Mouse (Mus musculus) stomach, embryonic 15.5 days (tissue): ENCODE measurements around the gene Gm45753. TPM values are rescaled to one million over a fixed set of nuclear protein-coding genes. Genes with fewer than 3 reads are reported as not detected.

ENCODE experiments used
- ATAC-seq: fragments of 200-750 bp; cut with Nextera tagmentation; 2 replicates; pipeline ENCODE4 v1.8.0; 2017; ENCODE audit warnings: low read depth, moderate number of reproducible peaks, moderate TSS enrichment; ENCODE audit not compliant: insufficient read depth, low FRiP score
- H3K27ac ChIP-seq: fragments of 300-500 bp; sonication (generic); 2 replicates; pipeline ENCODE4 v1.5.1; 2015; ENCODE audit warnings: mild to moderate bottlenecking, inconsistent platforms
- H3K27me3 ChIP-seq: fragments of 300-500 bp; sonication (generic); replicated peaks from 2 replicates; pipeline ENCODE4 v1.6.1; 2015; ENCODE audit warnings: inconsistent platforms
- H3K36me3 ChIP-seq: fragments of 300-500 bp; sonication (generic); 2 replicates; pipeline ENCODE4 v1.6.1; 2015; ENCODE audit warnings: inconsistent platforms
- H3K4me1 ChIP-seq: fragments of 300-500 bp; sonication (generic); 2 replicates; pipeline ENCODE4 v1.6.1; 2015; ENCODE audit warnings: inconsistent platforms
- H3K4me2 ChIP-seq: fragments of 300-500 bp; sonication (generic); 2 replicates; pipeline ENCODE4 v1.6.1; 2015; ENCODE audit warnings: mild to moderate bottlenecking, inconsistent platforms
- H3K4me3 ChIP-seq: fragments of 300-500 bp; sonication (generic); replicated peaks from 2 replicates; pipeline ENCODE4 v1.5.1; 2015; ENCODE audit warnings: inconsistent platforms
- H3K9ac ChIP-seq: fragments of 300-500 bp; sonication (generic); 2 replicates; pipeline ENCODE4 v1.6.1; 2015; ENCODE audit warnings: inconsistent platforms
- H3K9me3 ChIP-seq: fragments of 300-500 bp; sonication (generic); 2 replicates; pipeline ENCODE4 v1.6.1; 2016; ENCODE audit warnings: inconsistent platforms
- WGBS: fragments of 180-500 bp; shearing (Covaris S2); methylation state at CpG from one replicate; pipeline ENCODE4 v1.1.7; 2015; 5-methylcytosine and 5-hydroxymethylcytosine counted together
- polyA plus RNA-seq: library from polyadenylated mRNA; unstranded; fragments of >200 nt; fragmentation: Nextera tagmentation; extraction: Ambion mirVana; gene quantifications from 2 replicates; pipeline ENCODE4 v1.2.1, GENCODE M21; 2015

Gene Gm45753
- polyA plus RNA-seq, 1 experiment from 2014 or later = 1.2 TPM

GRCm38 (mm10) chr8:45239363-45239762 lies 68.9 kb downstream of the Gm45753 start:
- Histone ChIP-seq H3K27ac (no peak overlapping the region), H3K9me3 (no peaks in the 10 kb centered on the region), H3K4me3 (no peak overlapping the region), H3K36me3 (no peaks in the 10 kb centered on the region), H3K4me1 (peaks cover 3% of the 10 kb centered on the region; the same call in 1 of the 2 replicates), H3K27me3 (no peaks in the 10 kb centered on the region), H3K9ac (no peak overlapping the region), H3K4me2 (no peak overlapping the region)
- ATAC-seq = no peak
- 74% methylated on average over 8 of the region's 8 CpGs for WGBS

- H3K36me3 ChIP-seq = no peaks in the 10 kb centered on the region
- 24% methylated on average over 3 of the region's 3 CpGs for WGBS
- ATAC-seq = no peak
- H3K27ac ChIP-seq = no peak overlapping the region
- H3K4me3 ChIP-seq = no peak overlapping the region
- no peak overlapping the region for H3K9ac ChIP-seq
- H3K9me3 ChIP-seq = no peaks in the 10 kb centered on the region
- H3K27me3 ChIP-seq = no peaks in the 10 kb centered on the region
- peaks cover 3% of the 10 kb centered on the region; the same call in 1 of the 2 replicates for H3K4me1 ChIP-seq
- no peak overlapping the region for H3K4me2 ChIP-seq
Measured at GRCm38 (mm10) chr8:45238282-45238681, 70.0 kb downstream of the Gm45753 start.

GRCm38 (mm10) chr8:45236164-45236912 lies 71.9 kb downstream of the Gm45753 start:
- no peaks in the 10 kb centered on the region for H3K36me3 ChIP-seq
- H3K4me2 ChIP-seq = peak overlapping the region; percentile 41
- H3K9me3 ChIP-seq = no peaks in the 10 kb centered on the region
- H3K9ac ChIP-seq = no peak overlapping the region
- H3K27ac ChIP-seq = no peak overlapping the region
- H3K4me1 ChIP-seq = peaks cover 3% of the 10 kb centered on the region; the same call in 1 of the 2 replicates
- H3K27me3 ChIP-seq = no peaks in the 10 kb centered on the region
- 21% methylated on average over 14 of the region's 14 CpGs for WGBS
- peak; percentile 40; the same call in 1 of the 2 replicates for ATAC-seq
- no peak overlapping the region for H3K4me3 ChIP-seq

- H3K4me2 ChIP-seq = no peak overlapping the region
- no peaks in the 10 kb centered on the region for H3K36me3 ChIP-seq
- ATAC-seq = no peak
- H3K9me3 ChIP-seq = no peaks in the 10 kb centered on the region
- no peak overlapping the region for H3K9ac ChIP-seq
- no peaks in the 10 kb centered on the region for H3K27me3 ChIP-seq
- 86% methylated on average over 6 of the region's 6 CpGs for WGBS
- peaks cover 3% of the 10 kb centered on the region; the same call in 1 of the 2 replicates for H3K4me1 ChIP-seq
- H3K27ac ChIP-seq = no peak overlapping the region
- no peak overlapping the region for H3K4me3 ChIP-seq
Measured at GRCm38 (mm10) chr8:45235228-45235627, 73.0 kb downstream of the Gm45753 start.

GRCm38 (mm10) chr8:45233256-45233655 lies 75.0 kb downstream of the Gm45753 start:
- ATAC-seq = no peak
- no peak overlapping the region for H3K4me3 ChIP-seq
- WGBS = 70% methylated on average over 3 of the region's 3 CpGs

More at GRCm38 (mm10) chr8:45233256-45233655, 75.0 kb downstream of the Gm45753 start:
- Histone ChIP-seq H3K9me3 (no peaks in the 10 kb centered on the region), H3K4me1 (peaks cover 3% of the 10 kb centered on the region; the same call in 1 of the 2 replicates), H3K9ac (no peak overlapping the region), H3K4me2 (no peak overlapping the region), H3K27ac (no peak overlapping the region), H3K36me3 (no peaks in the 10 kb centered on the region), H3K27me3 (no peaks in the 10 kb centered on the region)

Other genes starting within 250 kb of the Gm45753 start
- 0.35 and 0.54 TPM in 2 replicates for gene Mtnr1a, start 239.3 kb downstream of the Gm45753 start, polyA plus RNA-seq
- 0.93 and 1.5 TPM in 2 replicates for gene F11, start 46.4 kb downstream of the Gm45753 start, polyA plus RNA-seq
- gene Klkb1, start 13.6 kb downstream of the Gm45753 start, polyA plus RNA-seq = 0.21 and 0.44 TPM in 2 replicates
- 3.6 and 4.5 TPM in 2 replicates for gene Cyp4v3, start 24.8 kb upstream of the Gm45753 start, polyA plus RNA-seq
- gene Fam149a, start 73.8 kb upstream of the Gm45753 start, polyA plus RNA-seq = 18.3 and 24.8 TPM in 2 replicates
- 3.0 and 3.6 TPM in 2 replicates for gene Tlr3, start 102.6 kb upstream of the Gm45753 start, polyA plus RNA-seq
- gene Sorbs2, start 199.3 kb upstream of the Gm45753 start, polyA plus RNA-seq = 25.9 and 28.8 TPM in 2 replicates